Mouse (Mus musculus): Measurements from ENCODE around the gene Synm. TPM values are rescaled to one million over a fixed set of nuclear protein-coding genes. Genes with fewer than 3 reads are reported as not detected.

Synm gene
- polyA plus RNA-seq, 1 experiment: 8.5 TPM

- no peaks in the 10 kb centered on the region for H3K27me3 ChIP-seq (ENCODE audit: control insufficient read depth, insufficient read depth, low read length)
- H3K36me3 ChIP-seq (ENCODE audit: control insufficient read depth, insufficient read depth, low read length): no peaks in the 10 kb centered on the region
- no peak for DNase-seq
- H3K4me1 ChIP-seq (replicated peaks; ENCODE audit: control insufficient read depth, insufficient read depth, low read length): no peaks in the 10 kb centered on the region
- WGBS: 92% methylated on average over 4 of the region's 4 CpGs
- H3K4me3 ChIP-seq (ENCODE audit: control insufficient read depth, insufficient read depth, low read length): no peak overlapping the region
- no peak overlapping the region for H3K27ac ChIP-seq (ENCODE audit: control insufficient read depth, insufficient read depth, low read length)
- TF ChIP-seq POLR2A (IDR thresholded peaks at IDR 0.05; ENCODE audit: control insufficient read depth, extremely low read depth, insufficient read depth, low read length, poor library complexity): no peak
- TF ChIP-seq CTCF (IDR thresholded peaks at IDR 0.05; ENCODE audit: borderline replicate concordance, control insufficient read depth, extremely low read depth, insufficient read depth, low read length, poor library complexity): no peak
These were observed 35.0 kb downstream of the Synm start for GRCm38 (mm10) chr7:67724536-67724935.

GRCm38 (mm10) chr7:67722163-67722562, 37.4 kb downstream of the Synm start:
- H3K36me3 ChIP-seq (ENCODE audit: control insufficient read depth, insufficient read depth, low read length): no peaks in the 10 kb centered on the region
- H3K4me1 ChIP-seq (replicated peaks; ENCODE audit: control insufficient read depth, insufficient read depth, low read length): no peaks in the 10 kb centered on the region; the same call in 1 of the 2 replicates
- DNase-seq: no peak
- no peak for TF ChIP-seq POLR2A (IDR thresholded peaks at IDR 0.05; ENCODE audit: control insufficient read depth, extremely low read depth, insufficient read depth, low read length, poor library complexity)
- TF ChIP-seq CTCF (IDR thresholded peaks at IDR 0.05; ENCODE audit: borderline replicate concordance, control insufficient read depth, extremely low read depth, insufficient read depth, low read length, poor library complexity): no peak
- H3K4me3 ChIP-seq (ENCODE audit: control insufficient read depth, insufficient read depth, low read length): no peak overlapping the region
- no peaks in the 10 kb centered on the region for H3K27me3 ChIP-seq (ENCODE audit: control insufficient read depth, insufficient read depth, low read length)
- WGBS: 93% methylated on average over 2 of the region's 2 CpGs
- H3K27ac ChIP-seq (ENCODE audit: control insufficient read depth, insufficient read depth, low read length): no peak overlapping the region

GRCm38 (mm10) chr7:67718804-67719203, 40.7 kb downstream of the Synm start:
- no peaks in the 10 kb centered on the region for H3K27me3 ChIP-seq (ENCODE audit: control insufficient read depth, insufficient read depth, low read length)
- TF ChIP-seq POLR2A (IDR thresholded peaks at IDR 0.05; ENCODE audit: control insufficient read depth, extremely low read depth, insufficient read depth, low read length, poor library complexity): no peak
- TF ChIP-seq CTCF (IDR thresholded peaks at IDR 0.05; ENCODE audit: borderline replicate concordance, control insufficient read depth, extremely low read depth, insufficient read depth, low read length, poor library complexity): no peak
- no peak overlapping the region for H3K27ac ChIP-seq (ENCODE audit: control insufficient read depth, insufficient read depth, low read length)
- no peak for DNase-seq
- H3K4me1 ChIP-seq (replicated peaks; ENCODE audit: control insufficient read depth, insufficient read depth, low read length): peaks cover 6% of the 10 kb centered on the region; the same call in 1 of the 2 replicates
- no peaks in the 10 kb centered on the region for H3K36me3 ChIP-seq (ENCODE audit: control insufficient read depth, insufficient read depth, low read length)
- H3K4me3 ChIP-seq (ENCODE audit: control insufficient read depth, insufficient read depth, low read length): no peak overlapping the region
- 90% methylated on average over 8 of the region's 8 CpGs for WGBS

- Histone ChIP-seq H3K4me3 (ENCODE audit: control insufficient read depth, insufficient read depth, low read length) (no peak overlapping the region), H3K36me3 (ENCODE audit: control insufficient read depth, insufficient read depth, low read length) (no peaks in the 10 kb centered on the region), H3K4me1 (replicated peaks; ENCODE audit: control insufficient read depth, insufficient read depth, low read length) (peaks cover 6% of the 10 kb centered on the region; the same call in 1 of the 2 replicates), H3K27ac (ENCODE audit: control insufficient read depth, insufficient read depth, low read length) (no peak overlapping the region), H3K27me3 (ENCODE audit: control insufficient read depth, insufficient read depth, low read length) (no peaks in the 10 kb centered on the region)
- 95% methylated on average over 3 of the region's 3 CpGs for WGBS
- no peak for DNase-seq
- TF ChIP-seq POLR2A (IDR thresholded peaks at IDR 0.05; ENCODE audit: control insufficient read depth, extremely low read depth, insufficient read depth, low read length, poor library complexity) (no peak), CTCF (IDR thresholded peaks at IDR 0.05; ENCODE audit: borderline replicate concordance, control insufficient read depth, extremely low read depth, insufficient read depth, low read length, poor library complexity) (no peak)
These were observed 42.0 kb downstream of the Synm start for GRCm38 (mm10) chr7:67717520-67717919.

- Histone ChIP-seq H3K27me3 (ENCODE audit: control insufficient read depth, insufficient read depth, low read length) (no peaks in the 10 kb centered on the region), H3K36me3 (ENCODE audit: control insufficient read depth, insufficient read depth, low read length) (no peaks in the 10 kb centered on the region), H3K4me1 (replicated peaks; ENCODE audit: control insufficient read depth, insufficient read depth, low read length) (peaks cover 6% of the 10 kb centered on the region; the same call in 1 of the 2 replicates), H3K27ac (ENCODE audit: control insufficient read depth, insufficient read depth, low read length) (no peak overlapping the region), H3K4me3 (ENCODE audit: control insufficient read depth, insufficient read depth, low read length) (no peak overlapping the region)
- no peak for DNase-seq
- TF ChIP-seq CTCF (IDR thresholded peaks at IDR 0.05; ENCODE audit: borderline replicate concordance, control insufficient read depth, extremely low read depth, insufficient read depth, low read length, poor library complexity) (no peak), POLR2A (IDR thresholded peaks at IDR 0.05; ENCODE audit: control insufficient read depth, extremely low read depth, insufficient read depth, low read length, poor library complexity) (no peak)
- 53% methylated on average over 10 of the region's 10 CpGs for WGBS
These were observed 42.6 kb downstream of the Synm start for GRCm38 (mm10) chr7:67716925-67717324.

- no peak overlapping the region for H3K4me3 ChIP-seq (ENCODE audit: control insufficient read depth, insufficient read depth, low read length)
- peaks cover 6% of the 10 kb centered on the region; the same call in 1 of the 2 replicates for H3K4me1 ChIP-seq (replicated peaks; ENCODE audit: control insufficient read depth, insufficient read depth, low read length)
- H3K27me3 ChIP-seq (ENCODE audit: control insufficient read depth, insufficient read depth, low read length): no peaks in the 10 kb centered on the region
- 82% methylated on average over 11 of the region's 11 CpGs for WGBS
- TF ChIP-seq POLR2A (IDR thresholded peaks at IDR 0.05; ENCODE audit: control insufficient read depth, extremely low read depth, insufficient read depth, low read length, poor library complexity) (no peak), CTCF (IDR thresholded peaks at IDR 0.05; ENCODE audit: borderline replicate concordance, control insufficient read depth, extremely low read depth, insufficient read depth, low read length, poor library complexity) (no peak)
- DNase-seq: no peak
- no peak overlapping the region for H3K27ac ChIP-seq (ENCODE audit: control insufficient read depth, insufficient read depth, low read length)
- H3K36me3 ChIP-seq (ENCODE audit: control insufficient read depth, insufficient read depth, low read length): no peaks in the 10 kb centered on the region
These were observed 43.2 kb downstream of the Synm start for GRCm38 (mm10) chr7:67716213-67716878.
